Mouse (Mus musculus) lung, postnatal 0 days (tissue): ENCODE measurements at regions not wholly inside any gene's neighbourhood (a gene's known extent, or its start where the extent isn't known, plus 50 kb on each side); places are given as distances from the start of the nearest gene placed in this dataset.

ENCODE experiments used
- CTCF ChIP-seq: IDR thresholded peaks from 2 replicates; pipeline ENCODE4 v1.5.1; 2016; ENCODE audit warnings: antibody characterized with exemption, mild to moderate bottlenecking
- EP300 ChIP-seq: IDR thresholded peaks from 2 replicates; pipeline ENCODE4 v1.6.1; 2016; ENCODE audit warnings: antibody characterized with exemption, mild to moderate bottlenecking, control low read depth

GRCm38 (mm10) chr13:5603905-5604596, 257.2 kb upstream of the Klf6 start:
- TF ChIP-seq CTCF (no peak), EP300 (peak; percentile 100)
